Mouse (Mus musculus) CD8-positive naive resting alpha-beta T cell, adult 57 days (primary cell): ENCODE data around the gene Optn. TPM values are rescaled to one million over a fixed set of nuclear protein-coding genes. Genes with fewer than 3 reads are reported as not detected.

Experiments used
- total RNA-seq: library from RNA; stranded (reverse); gene quantifications from one replicate; pipeline ENCODE4 v1.2.4, GENCODE M21; 2023

Gene Optn
- 1.3 TPM for total RNA-seq

GRCm38 (mm10) chr2:5063299-5064205, at the start of gene Optn:
Optn (minus strand) TSS chr2:5064051.

GRCm38 (mm10) chr2:5012491-5013324, 51.1 kb downstream of the Optn start, which contains the start of gene Mcm10:
Mcm10 (minus strand) TSS chr2:5012791.

GRCm38 (mm10) chr2:4975807-4976206, 88.0 kb downstream of the Optn start, which contains the start of gene Ucma:
Ucma (plus strand) TSS chr2:4976122.

Other genes with a start within 250 kb of the Optn start
- 22.6 TPM for gene Sephs1, start 182.5 kb downstream of the Optn start, total RNA-seq
- gene Phyh, start 145.0 kb downstream of the Optn start, total RNA-seq = 26.4 TPM
- not detected for gene Ucma, start 87.9 kb downstream of the Optn start, total RNA-seq
- gene Mcm10, start 51.3 kb downstream of the Optn start, total RNA-seq = 1.9 TPM
- not detected for gene Ccdc3, start 73.7 kb upstream of the Optn start, total RNA-seq